Mouse (Mus musculus) adrenal gland, postnatal 25 days (tissue): ENCODE results near the gene Nphp1. TPM values are rescaled to one million over a fixed set of nuclear protein-coding genes. Genes with fewer than 3 reads are reported as not detected.

Experiments used
- DNase-seq: peaks from one replicate; pipeline ENCODE4 v3.0.0; 2021; ENCODE audit warnings: mixed read lengths
- long read RNA-seq: library from polyadenylated mRNA; stranded (forward); transcript quantifications from one replicate; pipeline ENCODE4 v2.0.0, GENCODE M21; 2021
- total RNA-seq: library from RNA; stranded (reverse); gene quantifications from 2 replicates; pipeline ENCODE4 v1.2.3, GENCODE M21; 2021

Gene Nphp1
- 17.8 and 27.6 TPM in 2 replicates for total RNA-seq
- long read RNA-seq, transcript Nphp1-201 (20 exons, 2,260 nt), result minor isoform, 11 of 69 reads
- long read RNA-seq, transcript Nphp1-202 (20 exons, 2,296 nt), result major isoform, 34 of 69 reads
- long read RNA-seq, partial matches to known transcripts, result 6 of 69 reads
- long read RNA-seq, other reads (novel, unspliced or antisense), result 18 of 69 reads

DNA sequence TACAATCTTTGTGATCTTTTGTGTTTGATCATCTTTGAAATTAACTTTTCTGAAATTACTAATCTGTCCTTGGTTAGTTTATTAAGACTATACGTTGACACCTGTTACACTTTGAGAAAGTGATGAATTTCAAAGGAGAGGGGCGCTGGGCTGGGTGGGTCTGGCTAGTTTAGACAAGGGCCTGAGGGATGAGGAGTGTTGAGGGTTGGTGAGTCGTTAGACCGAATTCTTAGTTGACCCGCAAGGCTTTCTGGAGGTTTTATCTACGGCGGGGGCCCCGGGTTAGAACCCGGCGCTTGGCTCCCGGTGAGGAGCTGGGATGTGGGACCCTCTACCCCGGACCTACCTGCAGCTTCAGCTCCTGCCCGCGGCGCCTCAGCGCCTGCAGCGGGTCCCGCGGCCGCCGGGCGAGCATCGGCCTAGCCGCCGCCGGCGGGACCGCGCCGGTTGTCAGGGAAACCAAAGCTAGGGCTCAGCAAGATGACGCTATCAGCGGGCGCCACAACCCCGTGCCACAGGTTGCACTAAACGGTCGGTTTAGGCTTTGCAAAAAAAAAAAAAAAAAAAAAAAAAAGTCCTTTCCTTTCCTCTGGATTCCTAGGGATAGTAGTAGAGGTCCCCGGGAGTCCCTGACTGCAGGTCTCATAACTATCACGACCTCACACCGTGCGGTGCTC, at the start of gene Nphp1:
Nphp1 (minus strand) TSS at position 458 of the 677 bp plus-strand sequence.
- DNase-seq, result peak; percentile 89

- no peak for DNase-seq
Observed at GRCm38 (mm10) chr2:127832833-127833190, 44.1 kb upstream of the Nphp1 start.

- no peak for DNase-seq
Observed at GRCm38 (mm10) chr2:127832103-127832832, 43.6 kb upstream of the Nphp1 start.

- DNase-seq, result peak; percentile 97
Observed at GRCm38 (mm10) chr2:127831401-127832102, 42.9 kb upstream of the Nphp1 start, which contains the start of gene Bub1. Bub1 (minus strand) TSS chr2:127831865.

GRCm38 (mm10) chr2:127791919-127792603, 3.4 kb upstream of the Nphp1 start, which contains the start of gene Mtln:
Mtln (minus strand) TSS chr2:127792488.
- DNase-seq, result peak; percentile 85

DNA sequence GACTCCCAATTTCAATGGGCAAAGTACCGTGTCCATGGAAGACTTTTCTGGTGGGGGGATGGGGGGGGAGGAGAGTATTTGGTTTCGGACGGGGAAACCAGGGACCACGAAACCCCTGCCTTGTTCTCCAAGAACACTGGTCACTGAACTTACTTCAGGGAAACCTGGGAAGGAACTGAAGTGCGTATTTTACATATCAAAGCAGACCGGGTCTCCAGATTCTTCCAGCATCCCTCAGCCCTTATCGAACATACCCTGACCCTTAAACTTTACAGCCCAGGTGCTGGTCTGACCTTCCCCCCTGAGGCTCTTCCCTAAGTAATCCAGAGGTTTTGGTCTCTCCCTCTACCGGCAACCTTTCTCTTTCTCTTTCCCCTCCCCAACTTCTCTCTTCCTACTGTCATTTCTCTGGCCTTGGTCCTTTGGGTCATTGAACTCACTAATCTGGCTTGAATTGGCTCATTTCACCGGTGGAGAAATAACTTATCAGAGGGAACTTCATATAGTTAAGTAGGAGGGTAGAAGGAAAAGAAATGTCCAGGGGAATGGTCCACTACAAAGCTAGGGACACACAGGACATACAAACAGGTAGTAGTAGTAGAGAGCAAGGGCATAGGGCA, 1.1 kb upstream of the Nphp1 start:
- DNase-seq, result no peak

GRCm38 (mm10) chr2:127789138-127789537, 441 bp upstream of the Nphp1 start:
- no peak for DNase-seq

DNA sequence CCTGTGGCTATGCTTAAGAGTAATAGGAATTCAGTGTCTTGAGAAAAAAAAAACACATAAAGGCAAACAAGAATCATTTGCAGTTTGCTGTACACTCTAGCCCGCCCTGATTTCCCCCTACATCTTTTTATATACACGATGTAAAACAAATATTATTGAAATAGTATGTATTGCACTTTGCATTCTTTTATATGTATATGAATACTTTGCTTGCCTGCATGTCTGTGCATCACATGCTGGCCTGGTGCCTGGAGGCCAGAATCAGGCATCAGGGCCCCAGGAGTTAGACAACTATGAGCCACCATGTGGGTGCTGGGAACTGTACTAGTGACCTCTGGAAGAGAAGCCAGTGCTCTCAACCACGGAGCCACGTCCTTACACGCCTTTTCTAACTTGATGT, 1.5 kb downstream of the Nphp1 start:
- no peak for DNase-seq

DNA sequence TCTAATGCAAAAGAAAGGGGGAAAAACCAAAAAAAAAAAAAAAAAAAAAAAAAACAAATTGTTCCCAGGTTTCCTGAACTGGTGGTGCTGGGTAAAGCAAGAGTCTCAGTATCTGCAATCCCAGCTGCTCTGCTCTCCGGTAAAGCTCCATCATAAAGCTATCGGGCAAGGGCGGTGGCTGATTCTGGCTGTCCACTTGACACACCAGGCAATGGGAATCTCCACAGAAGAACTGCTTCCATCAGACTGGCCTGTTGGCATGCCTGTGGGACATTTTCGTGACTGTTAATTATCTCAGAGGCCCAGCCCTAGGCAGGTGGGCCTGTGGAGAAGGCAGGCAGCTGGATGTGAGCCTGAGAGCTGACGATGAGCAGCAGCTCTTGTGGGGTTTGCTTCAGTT, 10.2 kb downstream of the Nphp1 start:
- no peak for DNase-seq

GRCm38 (mm10) chr2:127775013-127775412, 13.7 kb downstream of the Nphp1 start:
- DNase-seq, result no peak

DNA sequence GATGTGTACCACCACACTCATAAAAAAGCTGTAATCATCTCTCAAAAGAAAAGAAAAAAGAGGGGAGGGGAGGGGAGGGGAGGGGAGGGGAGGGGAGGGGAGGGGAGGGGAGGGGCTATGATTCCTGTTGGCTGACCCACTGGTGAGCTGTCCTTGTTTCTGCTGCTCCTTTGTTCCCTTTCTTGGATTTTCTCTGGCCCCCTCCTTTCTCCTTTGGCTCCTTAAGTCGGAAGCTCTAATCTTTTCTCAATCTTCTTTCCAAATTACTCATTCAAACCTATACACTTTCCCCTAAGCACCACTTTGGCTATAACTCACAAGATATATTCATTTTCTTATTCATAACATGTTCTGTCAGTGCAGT, 14.1 kb downstream of the Nphp1 start:
- DNase-seq, result no peak

- DNase-seq, result no peak
Observed at GRCm38 (mm10) chr2:127773938-127774577, 14.6 kb downstream of the Nphp1 start.

GRCm38 (mm10) chr2:127761587-127761986, 27.1 kb downstream of the Nphp1 start:
- DNase-seq, result no peak

- no peak for DNase-seq
Observed at GRCm38 (mm10) chr2:127760429-127761000, 28.2 kb downstream of the Nphp1 start.

- DNase-seq, result no peak
Observed at GRCm38 (mm10) chr2:127760014-127760413, 28.7 kb downstream of the Nphp1 start.

GRCm38 (mm10) chr2:127759157-127759880, 29.4 kb downstream of the Nphp1 start:
- DNase-seq, result peak; percentile 48

DNA sequence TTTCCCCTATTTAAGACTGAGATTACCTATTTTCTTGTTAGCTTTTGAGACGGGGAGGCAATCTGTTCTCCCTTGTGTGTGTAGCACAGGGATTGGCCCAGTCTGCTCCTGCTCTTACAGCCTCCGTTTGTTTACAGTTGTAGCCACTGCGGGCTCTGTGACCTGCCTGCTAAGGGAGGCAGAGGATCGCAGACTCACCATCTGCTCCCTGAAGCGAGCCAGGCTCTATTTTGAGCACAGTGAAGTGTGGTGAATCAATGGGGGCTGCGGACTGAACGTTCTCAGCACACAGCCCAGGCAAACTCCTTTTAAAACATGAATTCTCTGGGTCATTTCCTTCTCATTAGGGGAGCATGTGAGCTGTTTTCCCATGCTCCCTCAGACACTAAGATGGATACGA, 31.5 kb downstream of the Nphp1 start:
- DNase-seq, result no peak

DNA sequence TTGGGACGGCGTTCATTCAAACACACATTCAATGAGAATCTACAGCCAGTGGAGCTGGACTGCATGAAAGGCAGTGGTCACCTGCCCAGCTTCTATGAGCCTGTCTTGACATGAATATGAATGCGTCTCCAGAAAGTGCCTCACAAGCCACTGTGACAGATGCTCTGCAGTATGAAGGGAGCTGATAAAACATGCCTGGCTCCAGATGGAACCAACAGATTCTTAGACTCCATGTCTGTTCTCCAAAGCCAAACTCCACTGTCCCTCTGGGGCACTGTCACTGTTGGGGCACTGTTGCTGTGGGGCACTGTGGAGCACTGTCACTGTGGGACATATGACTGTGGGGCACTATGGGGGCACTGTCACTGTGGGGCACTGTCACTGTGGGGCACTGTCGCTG, 34.6 kb downstream of the Nphp1 start:
- DNase-seq, result no peak

- DNase-seq, result no peak
Observed at GRCm38 (mm10) chr2:127751849-127752610, 36.7 kb downstream of the Nphp1 start.
